Mouse (Mus musculus) liver, embryonic 11.5 days (tissue): ENCODE results near the gene Fgf22. TPM values are rescaled to one million over a fixed set of nuclear protein-coding genes. Genes with fewer than 3 reads are reported as not detected.

ENCODE experiments used
- ATAC-seq: fragments of 200-750 bp; cut with Nextera tagmentation; replicated peaks from 2 replicates; pipeline ENCODE4 v1.8.0; 2017; ENCODE audit warnings: moderate number of reproducible peaks, mild to moderate bottlenecking, moderate TSS enrichment, moderate library complexity; ENCODE audit not compliant: low FRiP score
- DNase-seq: peaks from one replicate; pipeline ENCODE4 v3.0.0-alpha.2; 2017; ENCODE audit warnings: low spot score
- H3K27ac ChIP-seq: fragments of 300-500 bp; sonication (generic); 2 replicates; pipeline ENCODE4 v1.5.1; 2014; ENCODE audit warnings: mild to moderate bottlenecking, low read depth, low read length, control low read depth
- H3K27me3 ChIP-seq: fragments of 300-500 bp; sonication (generic); replicated peaks from 2 replicates; pipeline ENCODE4 v1.6.1; 2014; ENCODE audit warnings: low read length, mixed read lengths; ENCODE audit not compliant: control insufficient read depth, insufficient read depth
- H3K36me3 ChIP-seq: fragments of 300-500 bp; sonication (generic); 2 replicates; pipeline ENCODE4 v1.6.1; 2014; ENCODE audit warnings: mild to moderate bottlenecking, low read length, moderate library complexity, mixed read lengths; ENCODE audit not compliant: control insufficient read depth, insufficient read depth
- H3K4me1 ChIP-seq: fragments of 300-500 bp; sonication (generic); replicated peaks from 2 replicates; pipeline ENCODE4 v1.6.1; 2014; ENCODE audit warnings: low read length, mixed read lengths; ENCODE audit not compliant: control insufficient read depth, insufficient read depth
- H3K4me2 ChIP-seq: fragments of 300-500 bp; sonication (generic); 2 replicates; pipeline ENCODE4 v1.6.1; 2014; ENCODE audit warnings: mild to moderate bottlenecking, control low read depth, moderate library complexity
- H3K4me3 ChIP-seq: fragments of 300-500 bp; sonication (generic); 2 replicates; pipeline ENCODE4 v1.5.1; 2014; ENCODE audit warnings: low read depth, low read length, control low read depth
- H3K9ac ChIP-seq: fragments of 300-500 bp; sonication (generic); 2 replicates; pipeline ENCODE4 v1.6.1; 2014; ENCODE audit warnings: low read depth, low read length, control low read depth
- H3K9me3 ChIP-seq: fragments of 300-500 bp; sonication (generic); 2 replicates; pipeline ENCODE4 v1.6.1; 2016; ENCODE audit warnings: low read length, inconsistent platforms, mixed read lengths; ENCODE audit not compliant: control insufficient read depth
- WGBS: fragments of 180-500 bp; shearing (Covaris S2); extraction: QIAGEN DNeasy Blood & Tissue Kit; methylation state at CpG from one replicate; pipeline ENCODE4 v1.1.7; 2014; 5-methylcytosine and 5-hydroxymethylcytosine counted together
- polyA plus RNA-seq: library from polyadenylated mRNA; unstranded; fragments of >200 nt; fragmentation: Nextera tagmentation; extraction: Ambion mirVana; gene quantifications from 2 replicates; pipeline ENCODE4 v1.2.1, GENCODE M21; 2014

Gene Fgf22
- polyA plus RNA-seq, 1 experiment from 2014 or later = not detected

GRCm38 (mm10) chr10:79806972-79807371, 52.1 kb downstream of the Fgf22 start:
- Histone ChIP-seq H3K9me3 (no peaks in the 10 kb centered on the region), H3K4me3 (no peak overlapping the region), H3K27me3 (no peaks in the 10 kb centered on the region), H3K9ac (no peak overlapping the region), H3K27ac (no peak overlapping the region; the same call in 1 of the 2 replicates), H3K36me3 (peaks cover 3% of the 10 kb centered on the region; the same call in 1 of the 2 replicates), H3K4me1 (peaks cover 45% of the 10 kb centered on the region), H3K4me2 (no peak overlapping the region)
- DNase-seq (no peak), ATAC-seq (peak; percentile 53; the same call in 1 of the 2 replicates)
- 68% methylated on average over 10 of the region's 10 CpGs for WGBS

GRCm38 (mm10) chr10:79807826-79808225, 53.0 kb downstream of the Fgf22 start:
- Histone ChIP-seq H3K9ac (no peak overlapping the region), H3K36me3 (peaks cover 3% of the 10 kb centered on the region; the same call in 1 of the 2 replicates), H3K4me1 (peaks cover 36% of the 10 kb centered on the region), H3K9me3 (no peaks in the 10 kb centered on the region), H3K27me3 (no peaks in the 10 kb centered on the region), H3K4me3 (no peak overlapping the region), H3K4me2 (no peak overlapping the region), H3K27ac (no peak overlapping the region)
- ATAC-seq = no peak
- 58% methylated on average over 11 of the region's 11 CpGs for WGBS
- no peak for DNase-seq

Other genes starting within 250 kb of the Fgf22 start
- gene Plpp2, start 221.3 kb upstream of the Fgf22 start, polyA plus RNA-seq = 27.1 and 30.1 TPM in 2 replicates
- 33.1 and 36.5 TPM in 2 replicates for gene Mier2, start 199.9 kb upstream of the Fgf22 start, polyA plus RNA-seq
- gene Theg, start 167.7 kb upstream of the Fgf22 start, polyA plus RNA-seq = not detected in 2 replicates
- not detected in 2 replicates for gene C2cd4c, start 141.1 kb upstream of the Fgf22 start, polyA plus RNA-seq
- gene Shc2, start 117.2 kb upstream of the Fgf22 start, polyA plus RNA-seq = 2.0 and 2.1 TPM in 2 replicates
- not detected in 2 replicates for gene Odf3l2, start 109.3 kb upstream of the Fgf22 start, polyA plus RNA-seq
- gene Madcam1, start 90.5 kb upstream of the Fgf22 start, polyA plus RNA-seq = 1.1 and 1.4 TPM in 2 replicates
- gene Tpgs1, start 85.7 kb upstream of the Fgf22 start, polyA plus RNA-seq = 48.5 and 50.5 TPM in 2 replicates
- gene Cdc34, start 72.9 kb upstream of the Fgf22 start, polyA plus RNA-seq = 213 and 236 TPM in 2 replicates
- gene Gzmm, start 66.1 kb upstream of the Fgf22 start, polyA plus RNA-seq = 0.16 and 0.45 TPM in 2 replicates
- 992 and 1,001 TPM in 2 replicates for gene Bsg, start 50.6 kb upstream of the Fgf22 start, polyA plus RNA-seq
- gene Hcn2, start 38.4 kb upstream of the Fgf22 start, polyA plus RNA-seq = not detected in 2 replicates
- 36.5 and 41.5 TPM in 2 replicates for gene Polrmt, start 8.5 kb upstream of the Fgf22 start, polyA plus RNA-seq
- 105 and 119 TPM in 2 replicates for gene Rnf126, start 11.9 kb downstream of the Fgf22 start, polyA plus RNA-seq
- 1.8 and 2.6 TPM in 2 replicates for gene Fstl3, start 22.2 kb downstream of the Fgf22 start, polyA plus RNA-seq
- 1.5 and 1.7 TPM in 2 replicates for gene Prss57, start 35.9 kb downstream of the Fgf22 start, polyA plus RNA-seq
- gene Palm, start 38.5 kb downstream of the Fgf22 start, polyA plus RNA-seq = 27.6 and 28.6 TPM in 2 replicates
- 0.69 and 1.5 TPM in 2 replicates for gene Misp, start 65.9 kb downstream of the Fgf22 start, polyA plus RNA-seq
- gene Ptbp1, start 99.4 kb downstream of the Fgf22 start, polyA plus RNA-seq = 329 and 336 TPM in 2 replicates
- 50.9 and 52.4 TPM in 2 replicates for gene Prtn3, start 119.4 kb downstream of the Fgf22 start, polyA plus RNA-seq
- 17.6 and 20.9 TPM in 2 replicates for gene Plppr3, start 119.6 kb downstream of the Fgf22 start, polyA plus RNA-seq
- gene Elane, start 131.2 kb downstream of the Fgf22 start, polyA plus RNA-seq = 11.1 and 11.8 TPM in 2 replicates
- gene Cfd, start 135.8 kb downstream of the Fgf22 start, polyA plus RNA-seq = not detected in 2 replicates
- gene Med16, start 153.8 kb downstream of the Fgf22 start, polyA plus RNA-seq = 32.6 and 37.4 TPM in 2 replicates
- 7.4 TPM in 1 of 2 replicates, not detected in the other for gene Gm26602, start 155.8 kb downstream of the Fgf22 start, polyA plus RNA-seq
- 0.66 and 0.75 TPM in 2 replicates for gene Kiss1r, start 161.9 kb downstream of the Fgf22 start, polyA plus RNA-seq
- gene R3hdm4, start 166.1 kb downstream of the Fgf22 start, polyA plus RNA-seq = 99.4 and 104 TPM in 2 replicates
- gene Arid3a, start 172.0 kb downstream of the Fgf22 start, polyA plus RNA-seq = 10.8 and 12.4 TPM in 2 replicates
- 164 and 171 TPM in 2 replicates for gene Wdr18, start 205.1 kb downstream of the Fgf22 start, polyA plus RNA-seq
- gene Grin3b, start 215.6 kb downstream of the Fgf22 start, polyA plus RNA-seq = 0.10 and 0.14 TPM in 2 replicates
- gene Tmem259, start 229.3 kb downstream of the Fgf22 start, polyA plus RNA-seq = 14.9 and 20.2 TPM in 2 replicates
- 115 and 124 TPM in 2 replicates for gene Cnn2, start 233.5 kb downstream of the Fgf22 start, polyA plus RNA-seq
- gene Abca7, start 241.4 kb downstream of the Fgf22 start, polyA plus RNA-seq = 7.7 and 8.6 TPM in 2 replicates